Mouse (Mus musculus) right cerebral cortex, postnatal 14 days (tissue): ENCODE results near the gene Rpl38.
"Not testable (repeated sequence)": the region's sequence is repeated elsewhere in the genome, so short reads cannot be mapped to it uniquely, and the experiment has no call there.

Experiments
- DNase-seq: peaks from one replicate; pipeline ENCODE4 v3.0.0; 2022

The Rpl38 gene

GRCm38 (mm10) chr11:114657737-114658136 is 10.6 kb upstream of the Rpl38 start:
- peak; percentile 84 for DNase-seq

DNA sequence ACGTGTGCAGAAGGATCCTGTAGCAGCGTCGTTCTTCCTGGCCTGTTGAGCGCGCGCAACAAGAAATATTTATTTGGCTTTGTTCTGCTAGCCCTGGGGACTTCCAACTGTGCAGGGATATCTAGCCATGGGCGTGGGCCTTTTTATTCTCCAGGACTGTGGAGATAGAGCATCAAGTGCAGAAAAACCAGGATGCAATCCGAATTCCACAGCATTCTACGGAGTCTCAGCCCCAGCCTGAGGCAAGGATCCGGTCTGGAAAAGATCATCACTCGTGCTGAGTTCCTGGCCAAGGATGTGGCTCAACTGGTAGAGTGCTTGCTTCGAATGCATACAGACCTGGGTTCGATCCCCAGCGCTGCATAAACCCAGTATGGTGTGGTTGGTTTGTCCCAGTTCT is 6.2 kb upstream of the Rpl38 start:
- DNase-seq, result no peak

- peak; percentile 74 for DNase-seq
Observed at GRCm38 (mm10) chr11:114662746-114663362, 5.5 kb upstream of the Rpl38 start.

- DNase-seq, result no peak
Observed at GRCm38 (mm10) chr11:114664164-114664563, 4.2 kb upstream of the Rpl38 start.

DNA sequence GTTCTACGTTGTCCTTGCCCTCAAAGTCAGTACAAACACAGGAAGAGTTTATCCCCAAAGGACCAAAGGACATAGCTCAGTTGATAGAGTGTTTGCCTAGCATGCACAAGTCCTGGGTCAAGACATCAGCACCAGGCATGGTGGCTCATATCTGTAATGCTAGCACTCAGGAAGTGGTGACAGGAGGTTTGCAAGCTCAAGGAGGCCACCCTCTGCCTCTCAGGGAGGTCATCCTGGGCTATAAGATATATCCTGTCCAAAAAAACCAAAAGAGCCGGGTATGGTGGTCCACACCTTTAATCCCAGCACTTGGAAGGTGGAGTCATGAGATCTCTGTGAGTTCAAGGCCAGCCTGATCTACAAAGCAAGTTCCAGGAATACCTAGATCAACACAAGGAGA is 2.9 kb upstream of the Rpl38 start:
- DNase-seq, result no peak

DNA sequence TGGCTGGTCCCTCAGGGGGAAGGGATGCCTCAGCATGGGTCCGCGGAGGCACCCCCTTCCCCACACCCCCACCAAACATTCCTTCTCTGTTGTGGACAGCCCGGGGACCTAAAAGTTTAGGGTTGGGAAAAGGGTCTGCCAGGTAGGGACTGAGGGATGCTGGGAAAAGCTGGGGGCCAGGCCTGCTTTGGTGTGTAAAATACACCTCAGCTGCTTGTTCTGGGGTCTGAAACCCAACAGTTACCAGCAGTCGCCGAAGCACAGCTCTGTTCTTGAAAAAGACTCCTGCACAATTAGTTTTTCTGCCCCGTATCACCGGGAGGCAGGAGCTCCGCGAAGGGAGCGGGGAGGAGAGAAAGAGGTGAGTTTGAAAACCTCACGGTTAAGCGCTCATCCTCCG is 1.5 kb upstream of the Rpl38 start:
- DNase-seq, result no peak

DNA sequence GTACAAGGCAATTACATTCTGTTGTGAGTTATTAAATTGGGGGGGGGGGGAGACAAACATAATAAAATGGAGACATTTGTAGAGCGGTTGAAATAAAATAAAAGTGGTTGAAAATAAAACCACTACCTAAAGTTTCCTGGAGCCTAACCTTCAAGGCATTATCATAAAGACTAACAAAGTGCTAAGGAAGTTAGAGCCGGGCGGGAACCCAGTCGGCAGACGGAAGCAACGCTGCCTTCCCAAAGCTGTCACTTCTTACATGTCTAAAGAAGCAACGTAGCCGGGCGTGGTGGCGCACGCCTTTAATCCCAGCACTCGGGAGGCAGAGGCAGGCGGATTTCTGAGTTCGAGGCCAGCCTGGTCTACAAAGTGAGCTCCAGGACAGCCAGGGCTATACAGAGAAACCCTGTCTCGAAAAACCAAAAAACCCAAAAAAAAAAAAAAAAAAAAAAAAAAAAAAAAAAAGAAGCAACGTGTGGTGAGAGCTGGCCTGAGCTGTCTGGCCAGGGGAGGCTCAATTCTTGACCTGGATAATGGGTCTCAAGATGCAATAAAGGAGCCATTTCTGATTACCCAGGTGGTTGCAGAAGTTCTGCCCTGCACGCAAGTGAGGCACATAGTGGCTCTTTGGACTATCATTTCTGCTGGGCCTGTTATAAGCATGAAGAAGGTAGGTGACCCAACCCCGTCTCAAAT is 940 bp upstream of the Rpl38 start:
- no peak for DNase-seq

- DNase-seq, result not testable (repeated sequence)
Observed at GRCm38 (mm10) chr11:114667932-114668285, 415 bp upstream of the Rpl38 start.

DNA sequence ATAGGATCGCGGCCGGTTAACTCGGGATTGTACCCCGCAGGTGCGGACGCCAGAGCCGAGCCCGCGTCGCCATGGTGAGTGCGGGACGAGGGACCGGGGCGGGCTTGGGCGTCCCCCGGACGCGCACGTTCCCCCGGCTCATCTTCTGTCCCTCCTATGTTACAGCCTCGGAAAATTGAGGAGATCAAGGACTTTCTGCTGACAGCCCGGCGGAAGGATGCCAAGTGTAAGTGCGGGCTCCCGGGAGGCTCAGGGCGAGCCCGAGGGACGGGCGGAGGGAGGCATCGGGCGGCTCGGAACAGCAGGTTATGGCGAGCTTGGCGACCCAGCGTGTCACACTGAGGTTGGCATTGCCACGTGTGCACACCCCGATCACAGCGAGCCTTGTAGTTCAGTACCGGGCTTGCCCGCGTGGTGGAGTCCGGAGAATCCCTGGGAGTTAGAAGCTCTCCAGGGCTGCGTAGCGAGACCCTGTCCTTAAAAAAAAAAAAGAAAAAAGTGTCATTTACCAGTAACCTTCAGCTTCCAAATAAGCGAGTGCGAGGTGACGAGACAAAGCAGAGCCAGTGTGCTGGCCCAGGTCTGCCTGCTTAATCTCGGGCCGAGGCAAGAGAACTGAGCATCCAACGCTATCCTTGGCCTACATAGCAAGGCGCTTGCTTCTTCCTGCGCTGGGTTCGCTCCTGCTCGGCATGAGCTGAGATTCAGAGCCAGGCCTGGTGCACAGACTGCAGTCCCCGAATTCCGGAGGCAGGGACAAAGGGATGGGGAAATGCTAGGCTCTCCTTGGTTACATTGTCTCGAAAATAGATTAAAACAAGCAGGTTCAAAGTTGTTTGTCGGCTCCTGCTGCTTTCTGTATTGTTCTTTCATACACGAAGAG is 658 bp downstream of the Rpl38 start:
- DNase-seq, result peak; percentile 88

DNA sequence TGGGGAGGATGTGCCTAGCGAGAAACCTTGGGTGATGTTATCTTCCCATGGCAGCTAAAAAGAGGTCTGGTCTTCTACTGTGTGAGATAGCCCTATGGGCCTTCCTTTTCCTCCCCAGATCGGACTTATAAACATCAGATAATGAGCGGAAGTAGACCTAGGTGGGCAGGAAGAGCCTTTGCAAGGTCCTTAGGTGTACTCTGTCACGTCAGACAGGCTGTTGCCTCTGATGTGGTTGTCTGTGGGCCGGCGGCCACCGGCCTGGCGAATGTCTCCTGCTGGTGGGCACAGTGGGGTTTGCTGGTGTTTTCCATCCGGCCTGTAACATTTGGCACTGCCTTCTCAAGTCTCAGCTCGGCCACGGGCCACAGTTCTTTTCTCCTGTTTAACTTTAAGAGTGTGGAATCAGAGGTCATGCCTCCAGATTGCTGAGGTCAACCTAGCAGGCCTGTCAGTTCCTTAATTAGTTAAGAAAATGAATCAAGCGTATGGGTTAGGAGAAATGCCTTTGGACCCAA is 1.4 kb downstream of the Rpl38 start:
- no peak for DNase-seq

- DNase-seq, result no peak
Observed at GRCm38 (mm10) chr11:114671147-114671546, 2.8 kb downstream of the Rpl38 start.

GRCm38 (mm10) chr11:114672794-114673718 is 4.7 kb downstream of the Rpl38 start:
- peak; percentile 72 for DNase-seq

DNA sequence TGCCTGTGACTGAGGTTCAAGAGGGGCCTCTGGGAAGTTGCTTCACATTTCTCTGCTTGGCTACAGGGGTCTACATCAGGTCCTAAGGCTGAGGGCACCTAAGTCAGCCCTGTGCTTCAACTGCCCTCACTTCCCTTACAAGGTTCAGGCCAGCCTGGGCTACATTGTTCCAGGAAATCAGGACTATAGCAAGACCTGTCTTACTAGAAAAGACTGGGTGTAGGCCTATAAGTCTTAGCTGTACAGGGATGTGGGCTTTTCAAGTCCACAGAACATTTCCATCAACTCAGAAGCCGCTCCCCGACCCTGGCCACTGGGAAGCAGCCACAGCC is 5.4 kb downstream of the Rpl38 start:
- DNase-seq, result no peak

DNA sequence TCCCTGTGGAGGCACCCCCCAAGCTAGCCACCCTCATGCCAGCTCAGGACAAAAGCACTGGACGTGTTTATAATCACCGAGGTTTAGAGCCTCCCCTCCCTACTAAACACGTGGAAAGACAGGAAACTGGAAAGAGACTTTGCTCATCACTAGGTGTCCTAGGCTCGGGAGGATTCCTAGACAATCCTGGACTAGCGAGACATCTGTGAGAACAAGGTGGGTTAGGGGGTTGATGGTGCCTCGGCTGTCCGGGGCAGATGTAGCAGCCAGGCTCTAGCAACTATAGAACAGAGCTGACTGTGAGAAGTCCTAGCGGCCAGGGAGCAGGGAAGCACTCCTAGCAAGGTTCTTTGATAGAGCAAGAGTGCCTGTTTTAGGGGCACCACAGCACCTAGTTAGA is 5.9 kb downstream of the Rpl38 start:
- DNase-seq, result no peak

GRCm38 (mm10) chr11:114674796-114675195 is 6.5 kb downstream of the Rpl38 start:
- not testable (repeated sequence) for DNase-seq

GRCm38 (mm10) chr11:114675341-114675825 is 7.1 kb downstream of the Rpl38 start, which contains the start of gene Ttyh2:
TSS of gene Ttyh2 (plus strand) at chr11:114675431.
- DNase-seq, result peak; percentile 63

DNA sequence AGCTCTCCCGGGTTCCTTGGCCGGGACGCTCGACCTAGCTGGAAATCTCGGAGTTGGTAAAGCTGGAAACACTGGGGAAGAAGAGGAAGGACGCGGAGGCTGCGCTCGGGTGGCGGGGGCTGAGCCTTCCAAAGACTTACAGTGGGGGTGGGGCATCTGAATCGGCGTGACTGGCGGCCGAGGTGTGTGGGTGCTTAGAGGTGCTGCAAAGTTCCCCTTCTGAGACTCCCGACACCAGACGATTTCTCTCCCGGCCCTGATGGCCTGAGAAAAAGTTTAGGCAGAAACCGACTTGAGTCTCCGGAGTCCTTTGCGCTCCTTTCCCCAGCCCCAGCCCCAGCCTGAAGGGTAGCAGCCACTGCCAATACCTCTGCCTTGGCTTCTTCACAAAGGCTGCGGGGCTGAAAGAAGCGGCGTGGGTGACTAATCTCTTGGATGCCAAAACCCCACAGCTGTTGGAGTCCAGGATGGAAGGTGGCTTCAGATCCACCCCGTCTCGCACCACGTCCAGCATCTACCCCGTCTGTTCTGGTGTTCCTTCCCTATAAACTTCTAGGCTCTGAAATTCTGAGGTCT is 7.6 kb downstream of the Rpl38 start:
- no peak for DNase-seq

DNA sequence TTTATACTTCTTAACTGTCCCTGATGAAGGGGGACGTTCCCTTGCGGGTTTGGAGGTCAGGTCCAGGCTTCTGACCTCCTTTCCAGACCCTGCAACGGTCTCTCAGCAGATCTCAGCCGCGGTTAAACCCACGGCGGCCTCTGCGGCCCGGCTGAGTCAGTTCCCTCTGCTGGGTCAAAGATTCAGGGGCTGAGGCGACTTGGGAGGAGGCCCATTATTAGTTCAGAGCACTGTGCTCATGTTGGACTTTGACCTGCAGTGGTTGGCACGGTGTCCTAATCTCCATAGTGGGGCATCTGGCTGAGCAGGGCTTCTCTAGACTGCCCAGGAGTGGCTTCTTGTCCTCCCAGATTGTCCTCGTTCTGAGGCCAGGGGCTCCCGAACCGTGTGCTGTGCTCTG is 8.1 kb downstream of the Rpl38 start:
- DNase-seq, result no peak

DNA sequence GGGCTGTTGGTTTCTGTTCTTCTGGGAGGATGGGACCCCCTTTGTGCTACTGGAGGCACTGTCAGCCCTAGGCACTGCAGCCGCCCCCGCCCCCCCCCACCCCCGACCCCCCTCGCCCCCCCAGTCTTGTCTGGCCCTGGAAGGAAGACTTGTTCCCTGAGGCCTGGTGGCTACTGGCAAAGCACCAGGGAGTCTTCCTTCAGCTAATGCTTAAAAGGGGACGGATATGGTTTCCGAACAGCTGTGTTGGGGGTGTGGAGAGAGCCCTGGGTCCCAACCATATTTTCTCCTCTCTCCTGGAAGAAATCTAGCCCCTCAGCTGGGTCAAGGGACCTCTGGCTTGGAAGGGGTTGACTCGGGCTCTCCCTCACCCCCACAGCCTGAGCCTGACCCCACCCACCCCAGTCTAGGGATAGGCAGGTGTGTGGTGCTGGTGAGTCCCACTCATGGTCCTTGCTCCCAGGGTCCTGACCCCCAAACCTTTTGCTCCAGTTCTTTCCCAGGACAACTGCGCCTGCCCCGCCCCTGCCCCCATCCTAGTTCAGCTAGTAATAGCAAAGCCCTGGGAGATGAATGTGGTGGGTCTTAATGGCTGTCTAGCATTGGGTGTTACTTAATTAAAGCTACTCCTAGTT is 8.7 kb downstream of the Rpl38 start:
- DNase-seq, result no peak

DNA sequence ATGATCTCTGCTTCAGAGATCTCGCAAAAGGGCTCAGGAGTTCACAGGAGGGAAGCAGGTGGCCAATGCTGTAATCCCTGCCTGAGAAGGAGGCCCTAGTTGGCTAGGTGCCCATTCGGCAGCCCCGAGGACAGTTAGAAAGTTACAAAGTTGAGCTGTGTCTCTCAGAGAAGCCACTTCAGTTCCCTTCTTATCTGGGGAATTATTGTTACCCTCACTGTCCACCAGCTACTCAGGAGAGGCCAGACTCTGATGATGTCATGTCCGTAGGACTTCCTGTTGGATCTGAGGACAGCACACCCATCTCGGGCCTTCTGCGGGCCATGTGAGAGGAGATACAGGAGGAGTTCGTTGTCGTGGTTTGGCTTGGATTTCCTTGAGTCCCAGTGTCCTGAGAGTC is 11.3 kb downstream of the Rpl38 start:
- DNase-seq, result no peak

- no peak for DNase-seq
Observed at GRCm38 (mm10) chr11:114680291-114680690, 12.0 kb downstream of the Rpl38 start.

- DNase-seq, result no peak
Observed at GRCm38 (mm10) chr11:114681054-114681453, 12.7 kb downstream of the Rpl38 start.
